Mouse (Mus musculus) neural tube, embryonic 14.5 days (tissue): ENCODE data around the gene Mff. TPM values are rescaled to one million over a fixed set of nuclear protein-coding genes. Genes with fewer than 3 reads are reported as not detected.

Source experiments
- ATAC-seq: fragments of 200-750 bp; cut with Nextera tagmentation; 2 replicates; pipeline ENCODE4 v1.8.0; 2017; ENCODE audit warnings: low read depth, mild to moderate bottlenecking, moderate TSS enrichment, moderate library complexity
- H3K27ac ChIP-seq: fragments of 300-500 bp; sonication (generic); 2 replicates; pipeline ENCODE4 v1.5.1; 2014; ENCODE audit warnings: low read depth, mild to moderate bottlenecking, control low read depth, low read length, moderate library complexity, mixed read lengths
- H3K27me3 ChIP-seq: fragments of 300-500 bp; sonication (generic); 2 replicates; pipeline ENCODE4 v1.6.1; 2014; ENCODE audit warnings: low read length; ENCODE audit not compliant: control insufficient read depth, insufficient read depth
- H3K36me3 ChIP-seq: fragments of 300-500 bp; sonication (generic); 2 replicates; pipeline ENCODE4 v1.6.1; 2014; ENCODE audit warnings: low read length, mixed read lengths; ENCODE audit not compliant: control insufficient read depth, insufficient read depth
- H3K4me1 ChIP-seq: fragments of 300-500 bp; sonication (generic); 2 replicates; pipeline ENCODE4 v1.6.1; 2014; ENCODE audit warnings: low read length; ENCODE audit not compliant: control insufficient read depth, insufficient read depth
- H3K4me2 ChIP-seq: fragments of 300-500 bp; sonication (generic); 2 replicates; pipeline ENCODE4 v1.6.1; 2014; ENCODE audit warnings: mild to moderate bottlenecking, low read depth, low read length, control low read depth
- H3K4me3 ChIP-seq: fragments of 300-500 bp; sonication (generic); 2 replicates; pipeline ENCODE4 v1.5.1; 2014; ENCODE audit warnings: low read depth, low read length, control low read depth, mixed read lengths
- H3K9ac ChIP-seq: fragments of 300-500 bp; sonication (generic); replicated peaks from 2 replicates; pipeline ENCODE4 v1.6.1; 2014; ENCODE audit warnings: low read depth, mild to moderate bottlenecking, control low read depth, low read length, mixed read lengths
- H3K9me3 ChIP-seq: fragments of 300-500 bp; sonication (generic); 2 replicates; pipeline ENCODE4 v1.6.1; 2016; ENCODE audit warnings: low read length; ENCODE audit not compliant: control insufficient read depth
- WGBS: fragments of 180-500 bp; shearing (Covaris S2); extraction: QIAGEN DNeasy Blood & Tissue Kit; methylation state at CpG from one replicate; pipeline ENCODE4 v1.1.7; 2014; 5-methylcytosine and 5-hydroxymethylcytosine counted together
- polyA plus RNA-seq: library from polyadenylated mRNA; unstranded; fragments of >200 nt; fragmentation: Nextera tagmentation; extraction: Ambion mirVana; gene quantifications from 2 replicates; pipeline ENCODE4 v1.2.1, GENCODE M21; 2014

The Mff gene
- polyA plus RNA-seq, 1 experiment from 2014 or later, result 460 TPM

DNA sequence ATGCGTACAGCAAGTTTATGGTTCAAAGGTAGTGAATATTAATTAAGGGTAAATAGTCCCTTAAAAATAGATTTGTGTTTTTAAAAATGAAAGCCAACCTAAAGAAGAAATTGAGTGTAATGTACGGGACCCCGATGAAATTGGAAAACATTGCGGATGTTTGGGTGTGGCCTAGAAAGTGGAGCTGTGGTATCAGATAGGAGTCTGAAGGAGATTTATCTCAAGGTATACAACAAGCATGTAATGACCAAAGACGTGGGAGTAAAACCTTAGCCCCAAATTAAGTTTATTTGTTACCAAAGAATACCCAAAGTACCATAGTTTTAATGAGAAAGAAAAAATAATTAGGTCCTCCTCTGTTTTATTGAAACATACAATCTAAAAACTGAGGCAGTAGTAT lies 1.8 kb downstream of the Mff start:
- 98% methylated on average over 5 of the region's 5 CpGs for WGBS
- H3K4me2 ChIP-seq, result no peak overlapping the region
- no peaks in the 10 kb centered on the region for H3K9me3 ChIP-seq
- no peak for ATAC-seq
- no peaks in the 10 kb centered on the region for H3K27me3 ChIP-seq
- no peak overlapping the region for H3K9ac ChIP-seq
- H3K4me1 ChIP-seq, result peaks cover 8% of the 10 kb centered on the region; the same call in 1 of the 2 replicates
- H3K27ac ChIP-seq, result no peak overlapping the region
- H3K36me3 ChIP-seq, result peaks cover 27% of the 10 kb centered on the region
- H3K4me3 ChIP-seq, result no peak overlapping the region

DNA sequence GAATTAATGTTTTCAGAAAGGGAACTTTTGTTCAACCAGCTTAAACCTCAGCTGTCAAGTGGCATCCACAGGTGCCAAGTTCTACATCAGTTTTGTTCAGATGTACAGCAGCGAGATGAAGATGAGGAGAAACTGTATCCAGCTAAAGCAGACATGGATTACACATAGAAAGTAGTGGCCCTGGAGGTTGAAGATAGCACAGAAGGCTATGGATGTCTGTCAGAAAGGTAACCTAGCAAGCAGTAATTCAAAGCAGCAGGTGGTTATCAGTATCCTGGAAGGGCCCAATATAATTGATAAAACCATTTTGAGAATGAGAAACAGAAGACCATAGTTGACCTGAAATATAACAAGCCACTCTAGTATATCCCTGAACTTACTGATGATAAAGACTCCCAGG lies 8.7 kb downstream of the Mff start:
- no peaks in the 10 kb centered on the region for H3K9me3 ChIP-seq
- H3K4me1 ChIP-seq, result no peaks in the 10 kb centered on the region
- H3K9ac ChIP-seq, result no peak overlapping the region
- no peak for ATAC-seq
- H3K27me3 ChIP-seq, result no peaks in the 10 kb centered on the region
- H3K27ac ChIP-seq, result no peak overlapping the region
- H3K4me2 ChIP-seq, result no peak overlapping the region
- no peak overlapping the region for H3K4me3 ChIP-seq
- H3K36me3 ChIP-seq, result peaks cover 74% of the 10 kb centered on the region
- WGBS, result 92% methylated on average over 1 of the region's 1 CpGs

DNA sequence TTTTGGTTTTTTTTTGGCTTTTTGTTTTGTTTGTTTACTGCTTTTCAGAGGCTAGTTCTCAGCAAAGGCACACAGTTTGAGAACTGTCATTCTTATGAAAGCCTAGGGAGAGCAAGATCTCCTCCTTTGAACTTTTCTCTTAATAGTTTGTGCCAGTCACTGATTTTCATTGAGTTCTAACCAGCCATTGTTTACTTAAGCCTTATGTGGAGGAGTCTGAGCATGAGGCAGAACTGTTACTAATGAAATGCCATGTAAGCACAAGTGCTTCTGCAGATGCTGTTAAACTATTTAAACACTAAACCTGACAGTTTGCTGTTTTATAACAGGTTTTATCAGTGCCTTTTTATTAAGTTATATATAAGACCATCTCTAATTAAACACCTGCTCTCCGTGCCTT lies 13.4 kb downstream of the Mff start:
- Histone ChIP-seq H3K9ac (no peak overlapping the region), H3K36me3 (peaks cover 34% of the 10 kb centered on the region), H3K27ac (no peak overlapping the region), H3K27me3 (no peaks in the 10 kb centered on the region), H3K4me2 (no peak overlapping the region), H3K9me3 (no peaks in the 10 kb centered on the region), H3K4me3 (no peak overlapping the region), H3K4me1 (no peaks in the 10 kb centered on the region)
- WGBS, result 89% methylated on average over 1 of the region's 1 CpGs
- ATAC-seq, result no peak

DNA sequence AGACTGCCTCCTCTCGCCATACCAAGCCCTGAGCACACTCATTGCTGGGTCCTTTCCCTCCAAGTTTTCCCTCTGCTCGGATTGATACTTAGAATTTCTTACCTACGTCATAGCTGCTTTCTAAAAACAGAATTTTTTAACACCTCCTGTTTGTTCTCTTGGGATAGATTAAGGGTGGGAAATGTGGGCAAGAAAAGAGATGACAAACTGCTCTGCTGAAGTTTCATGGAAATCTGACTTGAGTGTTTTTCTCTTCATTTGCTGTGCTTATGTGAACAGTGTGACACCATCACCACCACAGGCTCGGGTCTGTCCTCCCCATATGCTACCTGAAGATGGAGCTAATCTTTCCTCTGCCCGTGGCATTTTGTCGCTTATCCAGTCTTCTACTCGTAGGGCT lies 16.8 kb downstream of the Mff start:
- peaks cover 10% of the 10 kb centered on the region; the same call in 1 of the 2 replicates for H3K36me3 ChIP-seq
- no peaks in the 10 kb centered on the region for H3K9me3 ChIP-seq
- no peak for ATAC-seq
- H3K4me1 ChIP-seq, result no peaks in the 10 kb centered on the region
- H3K9ac ChIP-seq, result no peak overlapping the region
- WGBS, result 92% methylated on average over 7 of the region's 7 CpGs
- H3K4me2 ChIP-seq, result no peak overlapping the region
- no peaks in the 10 kb centered on the region for H3K27me3 ChIP-seq
- no peak overlapping the region for H3K27ac ChIP-seq
- no peak overlapping the region for H3K4me3 ChIP-seq

DNA sequence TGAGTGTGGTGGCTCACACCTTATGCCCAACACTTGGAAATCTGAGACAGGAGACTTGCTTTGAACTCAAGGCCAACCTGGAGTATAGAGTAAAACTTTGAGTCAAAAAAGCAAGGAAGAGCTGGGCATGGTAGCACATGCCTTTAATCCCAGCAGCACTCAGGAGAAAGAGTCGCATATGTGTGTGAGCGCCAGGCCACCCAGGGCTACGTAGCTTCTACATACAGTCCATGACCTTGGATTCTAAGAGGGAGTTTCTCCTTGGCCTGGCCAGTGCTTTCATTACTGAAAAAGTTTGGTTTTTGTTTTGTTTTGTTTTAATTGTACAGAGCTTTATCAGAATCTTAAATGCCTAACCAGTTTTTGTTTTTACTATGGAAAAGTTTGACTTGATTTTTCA lies 19.3 kb downstream of the Mff start:
- Histone ChIP-seq H3K27me3 (no peaks in the 10 kb centered on the region), H3K9ac (no peak overlapping the region), H3K4me1 (no peaks in the 10 kb centered on the region), H3K4me3 (no peak overlapping the region), H3K27ac (no peak overlapping the region), H3K4me2 (no peak overlapping the region), H3K36me3 (no peaks in the 10 kb centered on the region; the same call in 1 of the 2 replicates), H3K9me3 (no peaks in the 10 kb centered on the region)
- no peak for ATAC-seq
- WGBS, result 86% methylated on average over 3 of the region's 3 CpGs

DNA sequence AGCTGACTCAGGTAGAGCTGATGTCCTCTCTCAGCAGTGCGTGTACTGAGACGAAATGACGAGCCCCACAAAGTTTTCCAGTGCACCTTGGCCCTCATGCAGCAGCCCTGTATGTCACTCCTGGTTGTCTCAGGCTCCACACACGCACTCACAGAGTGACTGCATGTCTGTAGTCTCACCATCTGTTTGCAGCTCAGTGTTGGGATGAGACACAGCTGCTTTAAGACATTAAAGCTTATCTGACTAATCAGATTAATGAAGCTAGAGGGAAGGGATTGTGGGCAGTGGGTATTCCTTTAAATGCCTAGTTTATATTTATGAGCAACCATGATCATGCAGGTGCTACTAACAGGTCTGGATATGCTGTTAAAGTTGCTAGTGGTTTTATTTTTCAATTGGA lies 21.7 kb downstream of the Mff start:
- H3K27me3 ChIP-seq, result no peaks in the 10 kb centered on the region
- H3K4me2 ChIP-seq, result no peak overlapping the region
- H3K9me3 ChIP-seq, result no peaks in the 10 kb centered on the region
- H3K9ac ChIP-seq, result no peak overlapping the region
- H3K4me3 ChIP-seq, result no peak overlapping the region
- H3K27ac ChIP-seq, result no peak overlapping the region
- 81% methylated on average over 4 of the region's 4 CpGs for WGBS
- ATAC-seq, result peak; percentile 56; the same call in 1 of the 2 replicates
- peaks cover 4% of the 10 kb centered on the region; the same call in 1 of the 2 replicates for H3K36me3 ChIP-seq
- H3K4me1 ChIP-seq, result no peaks in the 10 kb centered on the region

DNA sequence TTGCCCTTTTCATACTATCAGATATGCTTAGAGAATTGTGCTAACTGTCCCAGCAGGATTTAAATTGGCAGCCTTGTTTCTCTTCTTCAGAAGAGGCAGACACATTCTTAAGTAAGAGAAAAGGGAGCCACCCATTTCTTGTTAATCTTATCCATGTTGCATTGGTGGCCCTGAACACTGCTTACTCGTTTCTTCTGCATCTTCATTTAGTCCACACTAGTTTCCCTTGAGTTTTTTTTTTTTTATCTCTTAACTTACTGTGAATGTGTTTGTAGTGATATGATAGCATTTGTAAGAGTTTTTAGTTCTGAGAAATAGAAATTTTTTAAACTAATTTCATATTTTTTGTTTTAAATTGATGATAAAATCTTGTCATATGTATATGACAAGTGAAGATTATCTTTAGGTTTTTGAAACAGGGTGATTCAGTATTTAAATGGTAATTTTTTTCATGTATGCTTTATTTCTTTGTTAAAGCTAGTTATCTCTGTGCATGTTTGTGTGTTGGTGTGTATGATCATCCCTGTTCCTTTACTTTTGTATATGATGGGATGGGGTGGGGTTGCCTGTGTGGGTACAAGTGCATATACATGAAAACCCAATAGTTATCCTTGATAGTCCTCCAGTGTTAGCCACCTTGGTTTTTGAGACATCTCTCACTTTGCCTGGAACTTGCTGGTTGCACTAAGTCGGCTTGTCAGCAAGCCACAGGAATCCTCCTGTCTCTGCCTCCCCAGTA lies 23.2 kb downstream of the Mff start:
- WGBS, result 87% methylated on average over 2 of the region's 2 CpGs
- no peak for ATAC-seq

DNA sequence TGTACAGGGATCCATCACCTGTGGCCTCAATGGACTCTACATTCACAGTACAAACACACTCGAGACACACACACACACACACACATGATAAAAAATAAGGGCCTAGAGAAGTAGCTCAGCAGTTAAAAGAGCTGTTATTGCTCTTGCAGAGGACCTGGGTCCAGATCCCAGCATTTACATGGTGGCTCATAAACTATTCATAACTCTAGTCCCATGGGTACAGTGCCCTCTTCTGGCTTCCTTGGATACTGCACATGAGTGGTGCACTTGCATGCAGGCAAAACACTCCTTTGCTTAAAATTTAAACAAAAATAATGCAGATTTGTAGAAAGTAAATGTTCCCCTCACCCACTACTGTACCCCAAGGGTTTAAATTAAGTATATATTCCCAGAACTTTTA lies 34.8 kb downstream of the Mff start:
- no peaks in the 10 kb centered on the region for H3K27me3 ChIP-seq
- no peak overlapping the region for H3K27ac ChIP-seq
- no peaks in the 10 kb centered on the region for H3K9me3 ChIP-seq
- H3K4me3 ChIP-seq, result no peak overlapping the region
- 92% methylated on average over 1 of the region's 1 CpGs for WGBS
- no peak for ATAC-seq
- H3K4me2 ChIP-seq, result no peak overlapping the region
- no peaks in the 10 kb centered on the region for H3K4me1 ChIP-seq
- peaks cover 12% of the 10 kb centered on the region; the same call in 1 of the 2 replicates for H3K36me3 ChIP-seq
- H3K9ac ChIP-seq, result no peak overlapping the region

More for the DNA sequence above, 23.2 kb downstream of the Mff start:
- no peak overlapping the region for H3K4me3 ChIP-seq
- H3K36me3 ChIP-seq, result peaks cover 16% of the 10 kb centered on the region; the same call in 1 of the 2 replicates
- no peaks in the 10 kb centered on the region for H3K9me3 ChIP-seq
- no peaks in the 10 kb centered on the region for H3K4me1 ChIP-seq
- H3K4me2 ChIP-seq, result no peak overlapping the region
- no peak overlapping the region for H3K27ac ChIP-seq
- H3K27me3 ChIP-seq, result no peaks in the 10 kb centered on the region
- no peak overlapping the region for H3K9ac ChIP-seq

DNA sequence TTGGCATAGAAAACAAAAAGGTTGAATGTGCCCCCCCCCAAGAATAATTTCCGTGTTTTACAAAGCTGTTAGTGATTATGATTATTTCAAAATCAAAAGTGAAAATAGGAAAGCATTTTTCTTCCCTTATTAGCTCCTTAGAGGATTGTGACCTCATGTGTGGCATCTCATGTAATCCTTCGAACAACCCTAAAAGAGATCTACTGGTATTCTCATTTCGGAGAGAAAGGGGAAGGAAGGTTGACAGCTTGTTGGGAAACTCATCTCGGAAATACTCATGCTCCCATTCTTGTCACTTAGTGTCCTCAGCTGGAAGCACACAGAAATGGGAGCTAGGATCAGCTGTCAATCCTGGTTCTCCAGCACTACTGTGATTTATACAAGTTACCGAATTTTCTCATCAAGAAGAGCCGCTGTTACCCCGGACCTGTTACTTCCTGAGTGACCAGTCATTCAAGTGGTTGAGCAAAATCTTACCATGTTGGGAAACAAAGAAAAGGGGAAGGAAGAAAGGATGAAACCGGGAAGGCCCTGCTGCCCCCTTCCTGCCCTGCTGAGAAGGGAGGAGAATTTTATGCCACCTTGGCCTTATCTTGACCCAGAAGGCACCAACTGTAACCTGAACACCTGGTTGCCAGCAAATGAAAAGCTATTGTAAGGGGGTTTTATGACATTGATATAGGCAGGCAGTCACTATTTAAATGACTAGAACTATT lies 36.9 kb downstream of the Mff start:
- Histone ChIP-seq H3K27ac (no peak overlapping the region), H3K4me3 (no peak overlapping the region), H3K4me2 (no peak overlapping the region), H3K9ac (no peak overlapping the region), H3K4me1 (no peaks in the 10 kb centered on the region), H3K9me3 (no peaks in the 10 kb centered on the region), H3K36me3 (no peaks in the 10 kb centered on the region), H3K27me3 (no peaks in the 10 kb centered on the region)
- 93% methylated on average over 8 of the region's 8 CpGs for WGBS
- no peak for ATAC-seq
